In genomic region chr1:35385430-35385829, GRCm38 (mm10) we compare ENCODE assay signal across 8 mouse cellular contexts.
DNase-seq lines count a peak whose midpoint lies in the region; TF ChIP-seq lines count a peak whose summit lies in the region.

No protein-coding gene starts in this region.

- TF ChIP-seq CTCF in lung, adult 2 months (IDR thresholded peaks at IDR 0.05; ENCODE audit: insufficient read depth, low read length) = peak; percentile 90

- no peak overlapping the region for H3K4me3 ChIP-seq in lung, adult 2 months (replicated peaks; ENCODE audit: extremely low read depth, low read depth, low read length)

- no peak for TF ChIP-seq POLR2A in lung, adult 2 months (IDR thresholded peaks at IDR 0.05; ENCODE audit: borderline replicate concordance, extremely low read depth, low read depth, low read length)

- 26% methylated on average over 9 of the region's 9 CpGs for WGBS in lung, adult 2 months

- H3K4me1 ChIP-seq in lung, adult 2 months (ENCODE audit: control insufficient read depth, insufficient read depth, low read length) = no peaks in the 10 kb centered on the region; the same call in 1 of the 2 replicates

- DNase-seq in 3134 (ENCODE audit: extremely low read depth, insufficient read length, low spot score) (peak; percentile 5), R1 (ENCODE audit: low read depth, low spot score) (peak; percentile 85)
- peak; percentile 87 to 94 for DNase-seq in cerebellum, postnatal 25 days
- DNase-seq in heart, adult 18-20 months = peak; percentile 75 to 89
- DNase-seq in kidney, postnatal 10 days = peak; percentile 88
- peak; percentile 59 for DNase-seq in lung, adult 2 months
- DNase-seq in right cerebral cortex, adult 2 months (ENCODE audit: low spot score in 2 of 2) = peak; percentile 62 to 85
- peak; percentile 78 for DNase-seq in urinary bladder, postnatal 25 days (ENCODE audit: low spot score)

Comparison
In these comparisons a context has a peak if more than half of its experiments do, and no peak if none do; other contexts are left out.
1. DNase-seq: peak in every context shown above with its lines; median percentile 90 in cerebellum, postnatal 25 days; 88 in kidney, postnatal 10 days; 85 in R1; 82 in heart, adult 18-20 months; 78 in urinary bladder, postnatal 25 days; 74 in right cerebral cortex, adult 2 months; 59 in lung, adult 2 months; 5 in 3134.